Mouse (Mus musculus) hindbrain, embryonic 15.5 days (tissue): ENCODE measurements around the gene Pde4d. TPM values are rescaled to one million over a fixed set of nuclear protein-coding genes. Genes with fewer than 3 reads are reported as not detected.

ENCODE experiments used
- ATAC-seq: fragments of 200-750 bp; cut with Nextera tagmentation; 2 replicates; pipeline ENCODE4 v1.8.0; 2017; ENCODE audit warnings: low read depth, moderate number of reproducible peaks, moderate TSS enrichment; ENCODE audit not compliant: low FRiP score
- H3K27ac ChIP-seq: fragments of 300-500 bp; sonication (generic); replicated peaks from 2 replicates; pipeline ENCODE4 v1.5.1; 2015; ENCODE audit warnings: mild to moderate bottlenecking, inconsistent platforms
- H3K27me3 ChIP-seq: fragments of 300-500 bp; sonication (generic); 2 replicates; pipeline ENCODE4 v1.6.1; 2015; ENCODE audit warnings: control low read depth, inconsistent platforms
- H3K36me3 ChIP-seq: fragments of 300-500 bp; sonication (generic); 2 replicates; pipeline ENCODE4 v1.6.1; 2015; ENCODE audit warnings: control low read depth, inconsistent platforms
- H3K4me1 ChIP-seq: fragments of 300-500 bp; sonication (generic); replicated peaks from 2 replicates; pipeline ENCODE4 v1.6.1; 2015; ENCODE audit warnings: control low read depth, inconsistent platforms
- H3K4me2 ChIP-seq: fragments of 300-500 bp; sonication (generic); 2 replicates; pipeline ENCODE4 v1.6.1; 2015; ENCODE audit warnings: moderate library complexity, mild to moderate bottlenecking, inconsistent platforms
- H3K4me3 ChIP-seq: fragments of 300-500 bp; sonication (generic); 2 replicates; pipeline ENCODE4 v1.5.1; 2015; ENCODE audit warnings: mild to moderate bottlenecking, inconsistent platforms
- H3K9ac ChIP-seq: fragments of 300-500 bp; sonication (generic); 2 replicates; pipeline ENCODE4 v1.6.1; 2015; ENCODE audit warnings: inconsistent platforms
- H3K9me3 ChIP-seq: fragments of 300-500 bp; sonication (generic); 2 replicates; pipeline ENCODE4 v1.6.1; 2016; ENCODE audit warnings: control low read depth, inconsistent platforms
- WGBS: fragments of 180-500 bp; shearing (Covaris S2); methylation state at CpG from one replicate; pipeline ENCODE4 v1.1.7; 2015; 5-methylcytosine and 5-hydroxymethylcytosine counted together
- polyA plus RNA-seq: library from polyadenylated mRNA; unstranded; fragments of >200 nt; fragmentation: Nextera tagmentation; extraction: Ambion mirVana; gene quantifications from 2 replicates; pipeline ENCODE4 v1.2.1, GENCODE M21; 2015

Pde4d gene
- polyA plus RNA-seq, 1 experiment from 2014 or later: 19.4 TPM

DNA sequence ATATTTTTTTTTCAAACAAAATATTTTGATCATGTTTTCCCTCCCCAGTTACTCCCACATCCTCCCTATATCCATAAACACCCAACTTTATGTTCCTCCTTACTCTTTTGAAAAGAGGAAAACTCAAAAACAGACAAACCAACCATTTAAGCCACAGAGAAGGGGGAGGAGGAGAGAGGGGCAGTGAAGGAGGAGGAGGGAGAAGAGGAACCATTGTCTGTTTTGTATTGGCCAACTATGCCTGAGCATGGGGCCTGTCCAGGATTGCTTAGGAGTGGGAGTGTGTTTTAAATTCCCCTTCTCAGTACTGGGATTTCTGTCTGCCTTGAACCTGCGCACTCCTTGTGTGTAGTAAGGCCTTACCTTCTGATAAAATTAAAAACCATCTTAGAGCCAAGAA is 531.4 kb downstream of the Pde4d start:
- Histone ChIP-seq H3K27me3 (no peaks in the 10 kb centered on the region), H3K9ac (no peak overlapping the region), H3K27ac (no peak overlapping the region), H3K4me2 (no peak overlapping the region), H3K9me3 (no peaks in the 10 kb centered on the region), H3K36me3 (no peaks in the 10 kb centered on the region), H3K4me3 (no peak overlapping the region), H3K4me1 (no peaks in the 10 kb centered on the region)
- no peak for ATAC-seq
- WGBS: 96% methylated on average over 1 of the region's 1 CpGs

DNA sequence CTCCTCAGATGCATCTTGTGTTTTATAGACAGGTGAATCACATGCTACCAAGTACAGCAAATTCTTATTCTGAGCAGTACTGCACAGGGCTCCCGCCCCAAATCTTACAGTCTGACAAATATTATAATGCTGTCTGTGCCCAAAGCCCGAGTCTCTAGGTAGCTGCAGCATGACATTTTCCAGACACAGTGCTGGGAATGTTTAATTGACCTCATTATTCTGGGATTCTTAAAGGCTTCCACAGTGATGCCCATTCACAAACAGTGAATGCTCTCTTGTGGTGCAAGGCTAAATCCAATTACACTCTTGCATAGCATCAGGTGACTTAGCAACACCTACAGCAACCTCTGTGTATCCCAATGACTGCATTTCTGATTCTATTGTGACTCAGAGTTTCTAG is 549.0 kb downstream of the Pde4d start:
- no peak overlapping the region for H3K27ac ChIP-seq
- no peak overlapping the region for H3K4me2 ChIP-seq
- H3K4me1 ChIP-seq: no peaks in the 10 kb centered on the region
- no peaks in the 10 kb centered on the region for H3K9me3 ChIP-seq
- no peaks in the 10 kb centered on the region for H3K27me3 ChIP-seq
- 54% methylated on average over 2 of the region's 2 CpGs for WGBS
- peak; percentile 69 for ATAC-seq
- H3K4me3 ChIP-seq: no peak overlapping the region
- no peak overlapping the region for H3K9ac ChIP-seq
- no peaks in the 10 kb centered on the region for H3K36me3 ChIP-seq

DNA sequence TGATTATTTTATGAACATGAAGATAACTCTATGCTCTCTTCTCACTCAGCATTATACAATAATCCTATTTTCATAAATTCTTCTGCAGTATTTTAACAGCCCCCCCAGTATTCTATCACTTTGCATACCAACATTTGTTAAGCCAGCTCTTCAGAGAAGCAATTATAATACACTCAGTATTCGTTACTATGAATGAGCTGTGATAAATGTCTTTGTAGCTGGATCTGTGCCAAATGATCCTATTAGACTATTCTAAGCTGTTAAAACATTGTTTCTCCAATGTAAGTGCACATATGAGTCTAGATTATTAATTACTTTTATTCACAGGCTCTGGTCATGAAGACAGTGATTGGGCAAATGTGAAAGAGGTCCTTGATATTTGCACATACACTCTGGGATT is 575.0 kb downstream of the Pde4d start:
- Histone ChIP-seq H3K4me3 (no peak overlapping the region), H3K4me1 (no peaks in the 10 kb centered on the region), H3K36me3 (no peaks in the 10 kb centered on the region), H3K27me3 (no peaks in the 10 kb centered on the region), H3K9me3 (no peaks in the 10 kb centered on the region), H3K9ac (no peak overlapping the region), H3K27ac (no peak overlapping the region), H3K4me2 (no peak overlapping the region)
- 37% methylated on average over 1 of the region's 1 CpGs for WGBS
- ATAC-seq: no peak

DNA sequence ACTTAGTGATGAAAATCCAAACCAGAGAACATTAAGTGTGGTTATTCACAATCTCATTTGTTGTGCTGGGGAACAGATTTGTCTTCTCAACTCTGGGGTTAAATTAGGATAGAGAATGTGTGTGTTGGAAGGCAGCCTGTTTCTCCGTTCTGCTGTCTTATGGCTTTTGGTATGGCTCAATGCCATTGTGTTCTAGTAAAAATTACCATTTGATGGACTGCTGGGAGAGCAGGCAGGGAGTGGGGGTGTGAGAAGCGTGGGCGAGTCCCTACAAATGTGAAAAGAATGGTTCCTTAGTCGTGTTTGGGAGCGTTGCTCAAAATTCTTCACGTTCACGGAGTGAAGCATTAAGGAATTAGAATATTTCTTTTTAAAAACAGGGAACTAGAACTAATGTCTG is 597.4 kb downstream of the Pde4d start:
- no peaks in the 10 kb centered on the region for H3K4me1 ChIP-seq

DNA sequence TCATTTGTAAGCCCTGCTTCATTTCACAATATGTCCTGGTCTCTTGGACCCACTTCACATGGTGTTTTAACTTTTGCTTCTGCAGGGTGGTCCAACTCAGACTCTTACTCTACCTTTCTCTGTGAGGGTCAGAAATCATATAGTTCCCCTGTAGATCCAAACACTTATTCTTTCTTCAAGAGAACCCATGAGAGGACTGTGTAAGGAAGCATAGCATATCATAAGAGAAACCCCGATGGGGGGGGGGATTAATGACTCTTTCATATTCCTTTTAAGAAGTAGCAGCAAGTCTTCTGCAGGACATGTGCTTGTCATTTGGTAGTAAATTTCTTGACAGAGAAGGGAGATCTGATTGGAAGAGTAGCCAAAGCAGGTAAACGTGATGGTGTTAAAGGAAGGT is 603.1 kb downstream of the Pde4d start:
- Histone ChIP-seq H3K9me3 (no peaks in the 10 kb centered on the region), H3K4me3 (peak overlapping the region; percentile 13; the same call in 1 of the 2 replicates), H3K9ac (no peak overlapping the region), H3K36me3 (no peaks in the 10 kb centered on the region), H3K27ac (peak overlapping the region; percentile 71), H3K4me1 (peaks cover 12% of the 10 kb centered on the region; the same call in 1 of the 2 replicates), H3K4me2 (peak overlapping the region; percentile 41), H3K27me3 (no peaks in the 10 kb centered on the region)
- ATAC-seq: peak; percentile 46; the same call in 1 of the 2 replicates
- 64% methylated on average over 2 of the region's 2 CpGs for WGBS

More for the DNA sequence above, 597.4 kb downstream of the Pde4d start:
- no peak overlapping the region for H3K4me2 ChIP-seq
- H3K27ac ChIP-seq: no peak overlapping the region
- 52% methylated on average over 7 of the region's 7 CpGs for WGBS
- no peak overlapping the region for H3K9ac ChIP-seq
- ATAC-seq: no peak
- no peaks in the 10 kb centered on the region for H3K27me3 ChIP-seq
- H3K9me3 ChIP-seq: no peaks in the 10 kb centered on the region
- H3K4me3 ChIP-seq: no peak overlapping the region
- no peaks in the 10 kb centered on the region for H3K36me3 ChIP-seq

DNA sequence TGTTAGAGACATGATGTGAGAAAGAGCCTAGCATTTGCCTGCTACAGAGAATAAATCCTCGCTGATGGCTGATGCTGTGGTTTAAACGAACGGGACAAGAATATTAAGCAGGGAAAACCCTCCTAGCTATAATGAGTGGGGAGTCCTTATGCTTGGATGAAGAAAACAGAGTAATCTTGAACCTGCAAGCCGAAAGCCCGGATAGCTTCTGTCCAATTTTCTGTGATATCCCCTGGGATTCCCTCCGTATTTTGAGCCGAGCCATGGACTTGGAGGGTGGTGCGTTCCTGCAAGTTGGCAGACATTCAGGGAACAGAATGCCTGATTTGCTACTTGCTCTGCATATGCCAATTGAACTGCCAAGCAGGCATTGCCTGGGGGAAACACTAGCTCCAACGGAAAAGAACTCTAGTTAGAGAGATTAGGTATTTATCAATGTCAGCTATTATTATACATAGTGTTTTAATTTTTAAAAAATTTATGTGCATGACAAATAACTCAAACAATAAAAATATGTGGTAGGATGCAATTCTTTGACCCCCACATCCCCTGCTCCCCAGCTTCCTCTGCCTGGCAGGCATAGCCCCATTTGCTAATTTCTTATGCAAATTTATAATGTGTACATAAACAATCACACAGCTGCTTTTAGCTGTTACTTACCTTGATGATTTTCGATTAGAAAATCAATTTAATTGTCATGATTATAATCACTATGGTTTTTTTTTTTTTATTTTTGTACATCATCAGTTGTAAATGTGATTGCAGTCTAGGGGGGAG is 603.7 kb downstream of the Pde4d start:
- no peaks in the 10 kb centered on the region for H3K9me3 ChIP-seq
- peak overlapping the region; percentile 41 for H3K4me2 ChIP-seq
- peak; percentile 93 for ATAC-seq
- no peaks in the 10 kb centered on the region for H3K36me3 ChIP-seq
- H3K4me3 ChIP-seq: peak overlapping the region; percentile 13; the same call in 1 of the 2 replicates
- 0 out of 2 replicates have a peak overlapping the region, but pooled peaks have one; percentile 5 for H3K9ac ChIP-seq
- WGBS: 21% methylated on average over 10 of the region's 10 CpGs
- no peaks in the 10 kb centered on the region for H3K27me3 ChIP-seq
- peak overlapping the region; percentile 71 for H3K27ac ChIP-seq
- H3K4me1 ChIP-seq: peaks cover 12% of the 10 kb centered on the region; the same call in 1 of the 2 replicates

DNA sequence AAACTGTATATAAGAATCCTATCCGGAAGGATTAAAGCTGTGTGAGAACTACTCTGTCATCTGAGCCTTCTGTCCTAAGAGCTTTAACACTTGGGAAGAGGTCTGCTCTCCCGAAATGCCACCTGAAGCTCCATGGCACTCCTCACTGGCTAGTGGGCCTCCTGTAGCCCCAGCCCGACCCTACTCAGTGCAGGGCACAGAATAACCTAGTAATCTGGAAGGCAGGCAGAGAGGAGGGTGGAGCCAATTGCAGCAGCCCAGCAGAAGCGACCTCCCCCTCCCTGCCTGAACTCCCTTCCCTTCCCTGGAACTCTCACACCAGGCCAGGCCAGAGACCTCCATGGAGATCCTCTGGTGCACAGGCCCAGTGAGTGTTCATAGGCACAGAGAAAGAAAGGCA is 608.3 kb downstream of the Pde4d start:
- H3K4me2 ChIP-seq: no peak overlapping the region
- no peaks in the 10 kb centered on the region for H3K36me3 ChIP-seq
- H3K27ac ChIP-seq: no peak overlapping the region
- peaks cover 6% of the 10 kb centered on the region; the same call in 1 of the 2 replicates for H3K4me1 ChIP-seq
- H3K4me3 ChIP-seq: no peak overlapping the region
- 33% methylated on average over 4 of the region's 4 CpGs for WGBS
- H3K9ac ChIP-seq: no peak overlapping the region
- no peaks in the 10 kb centered on the region for H3K27me3 ChIP-seq
- ATAC-seq: no peak
- H3K9me3 ChIP-seq: no peaks in the 10 kb centered on the region

DNA sequence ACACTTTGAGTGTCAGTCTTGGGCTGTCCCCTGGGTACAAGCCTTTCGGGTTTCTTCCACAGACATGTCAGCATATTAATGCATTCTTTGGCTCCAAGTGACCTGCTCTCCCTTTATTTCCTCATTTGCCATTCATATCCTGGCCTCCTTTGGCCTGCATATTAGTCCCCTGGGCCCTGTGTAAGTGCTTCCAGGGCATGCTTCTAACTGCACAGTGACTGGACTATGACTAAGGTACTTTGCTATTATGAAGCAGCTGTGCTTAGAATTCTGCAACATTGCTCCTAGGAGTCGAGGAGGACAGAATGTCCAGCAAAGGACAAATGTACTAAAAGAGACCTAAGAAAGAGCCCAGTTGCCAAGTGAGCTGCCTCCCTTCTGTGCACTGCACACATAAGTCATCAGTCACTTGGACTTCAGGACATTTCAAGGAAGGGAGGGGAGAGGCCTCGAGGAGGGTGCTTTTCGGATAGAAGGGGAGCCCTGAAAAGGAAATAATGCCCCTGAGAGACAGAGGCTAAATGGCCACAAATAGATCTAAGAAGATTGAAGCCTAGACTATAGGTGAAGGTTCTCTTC is 616.9 kb downstream of the Pde4d start:
- WGBS: 37% methylated on average over 4 of the region's 4 CpGs
- H3K27ac ChIP-seq: no peak overlapping the region
- no peak for ATAC-seq

DNA sequence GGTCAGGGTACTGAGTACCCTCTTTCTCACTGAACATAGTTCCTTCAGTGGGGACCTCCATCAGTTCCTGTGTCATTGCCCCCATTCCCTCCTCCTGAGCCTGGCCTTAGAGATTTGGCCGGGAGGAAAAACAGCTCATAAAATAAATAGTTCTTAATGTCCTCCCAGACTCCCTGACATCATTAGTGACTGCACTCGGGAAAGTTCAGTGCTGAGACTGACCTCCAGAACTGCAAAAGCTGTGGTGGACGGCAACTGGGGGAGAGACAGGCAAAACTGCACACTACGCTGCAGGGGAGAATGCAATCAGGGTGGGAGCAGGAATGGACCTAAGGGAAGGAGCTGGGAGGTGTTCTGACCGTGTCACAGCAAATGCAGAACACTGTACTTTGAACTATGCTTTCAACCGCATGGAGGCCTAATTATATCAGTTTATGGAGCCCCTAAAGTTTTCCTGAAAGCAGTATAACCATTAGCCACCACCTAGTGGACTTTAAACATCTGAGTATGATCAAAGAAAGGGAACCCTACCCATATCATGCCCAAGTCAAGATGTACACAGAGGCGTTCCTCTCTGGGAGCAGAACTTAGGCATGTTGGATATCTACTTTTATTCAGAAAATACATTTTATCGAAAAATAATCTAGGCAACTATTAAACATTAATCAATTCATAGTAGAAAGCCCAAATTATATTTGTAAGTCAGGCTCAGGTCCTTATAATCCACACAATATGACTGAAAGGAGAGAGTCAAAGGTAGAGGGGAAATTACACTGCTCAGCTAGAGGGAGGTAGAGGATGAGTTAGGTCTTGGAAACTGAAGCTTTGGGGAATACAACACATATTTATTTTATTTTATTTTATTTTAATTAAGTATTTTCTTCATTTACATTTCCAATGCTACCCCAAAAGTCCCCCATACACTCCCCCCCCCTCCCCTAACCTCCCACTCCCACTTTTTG is 618.8 kb downstream of the Pde4d start:
- Histone ChIP-seq H3K27me3 (no peaks in the 10 kb centered on the region), H3K4me1 (no peaks in the 10 kb centered on the region), H3K9ac (no peak overlapping the region), H3K4me3 (no peak overlapping the region), H3K9me3 (no peaks in the 10 kb centered on the region), H3K4me2 (no peak overlapping the region), H3K36me3 (no peaks in the 10 kb centered on the region), H3K27ac (no peak overlapping the region)
- ATAC-seq: no peak
- 83% methylated on average over 8 of the region's 8 CpGs for WGBS

More for the DNA sequence above, 616.9 kb downstream of the Pde4d start:
- Histone ChIP-seq H3K4me3 (no peak overlapping the region), H3K27me3 (no peaks in the 10 kb centered on the region), H3K4me1 (no peaks in the 10 kb centered on the region), H3K4me2 (no peak overlapping the region), H3K9ac (no peak overlapping the region), H3K9me3 (no peaks in the 10 kb centered on the region), H3K36me3 (no peaks in the 10 kb centered on the region)

DNA sequence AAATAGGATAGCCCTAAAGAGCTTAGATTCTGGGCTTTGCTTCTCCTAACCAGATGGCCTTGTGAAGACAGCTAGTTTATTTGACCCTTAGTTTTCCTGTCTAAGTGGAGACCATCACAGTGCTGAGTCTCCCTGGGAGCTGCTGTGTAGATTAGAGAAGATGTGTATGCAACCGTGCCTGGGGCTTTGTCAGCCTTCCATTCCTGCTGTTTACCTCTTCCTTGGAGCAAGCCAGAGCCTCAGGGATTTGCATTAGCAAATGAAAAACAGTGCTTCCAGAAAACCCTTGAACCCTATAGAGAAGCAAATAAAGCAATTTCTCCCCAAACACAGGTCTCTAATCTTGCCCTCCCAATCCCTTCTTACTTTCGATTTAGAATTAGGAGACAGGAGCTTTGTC is 623.6 kb downstream of the Pde4d start:
- Histone ChIP-seq H3K27me3 (no peaks in the 10 kb centered on the region), H3K4me3 (no peak overlapping the region), H3K4me1 (no peaks in the 10 kb centered on the region), H3K27ac (no peak overlapping the region), H3K36me3 (no peaks in the 10 kb centered on the region), H3K9ac (no peak overlapping the region), H3K4me2 (no peak overlapping the region), H3K9me3 (no peaks in the 10 kb centered on the region)
- no peak for ATAC-seq
- 17% methylated on average over 2 of the region's 2 CpGs for WGBS

DNA sequence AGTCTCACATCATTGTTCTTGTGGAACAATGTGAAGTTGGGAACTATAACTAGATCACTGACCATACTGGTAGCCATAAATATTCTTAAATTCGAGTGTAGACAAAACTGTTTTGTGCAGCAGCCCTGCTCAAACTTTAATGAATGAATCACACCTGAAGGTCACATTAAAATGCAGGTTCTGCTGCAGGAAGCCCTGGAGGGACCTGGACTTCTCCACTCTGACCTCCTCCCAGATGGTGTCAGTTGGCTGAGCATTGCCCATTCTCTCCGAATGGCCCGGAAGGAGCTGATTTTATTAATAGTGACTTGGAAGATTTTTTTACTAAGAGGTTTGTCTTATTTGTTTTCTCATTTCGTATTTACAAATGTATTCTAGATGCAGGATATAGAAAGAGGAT is 624.3 kb downstream of the Pde4d start:
- no peaks in the 10 kb centered on the region for H3K36me3 ChIP-seq
- no peak for ATAC-seq
- no peaks in the 10 kb centered on the region for H3K9me3 ChIP-seq
- no peak overlapping the region for H3K4me2 ChIP-seq
- no peak overlapping the region for H3K27ac ChIP-seq
- no peaks in the 10 kb centered on the region for H3K27me3 ChIP-seq
- 47% methylated on average over 4 of the region's 4 CpGs for WGBS
- H3K4me3 ChIP-seq: no peak overlapping the region
- H3K4me1 ChIP-seq: no peaks in the 10 kb centered on the region
- no peak overlapping the region for H3K9ac ChIP-seq

DNA sequence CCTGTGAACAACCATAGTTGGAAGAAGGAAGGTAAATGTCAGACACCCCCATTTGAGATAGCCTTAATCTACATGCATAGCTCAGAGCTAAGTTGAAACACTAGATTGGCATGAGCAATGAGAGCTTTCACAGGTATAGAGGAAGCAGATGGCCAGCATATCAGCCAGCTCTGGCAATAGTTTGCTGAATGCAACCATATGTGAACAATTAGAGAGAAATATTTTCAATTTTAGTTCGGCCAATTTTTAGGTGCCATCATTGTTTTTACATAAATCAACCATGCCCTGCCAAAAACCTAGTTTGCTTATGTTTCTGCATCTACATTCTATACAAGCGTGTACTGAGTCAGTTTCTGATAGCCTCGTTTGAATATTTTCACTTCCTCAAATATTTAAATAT is 642.9 kb downstream of the Pde4d start:
- no peak for ATAC-seq
- Histone ChIP-seq H3K4me2 (no peak overlapping the region), H3K36me3 (no peaks in the 10 kb centered on the region), H3K4me3 (no peak overlapping the region), H3K27me3 (no peaks in the 10 kb centered on the region), H3K9ac (no peak overlapping the region), H3K9me3 (no peaks in the 10 kb centered on the region), H3K4me1 (no peaks in the 10 kb centered on the region), H3K27ac (no peak overlapping the region)
- WGBS: 90% methylated on average over 3 of the region's 3 CpGs
